Mouse (Mus musculus) frontal cortex, adult 2 months (tissue): ENCODE measurements at regions not wholly inside any gene's neighbourhood (a gene's known extent, or its start where the extent isn't known, plus 50 kb on each side); places are given as distances from the start of the nearest gene placed in this dataset.

Experiments used
- DNase-seq, 2 experiments: peaks; one replicate each; pipeline ENCODE4 v3.0.0; 2022; ENCODE audit warnings: low spot score in 1 of 2; ENCODE audit errors: extremely low spot score in 1 of 2

GRCm38 (mm10) chr17:73046985-73047384 is 60.8 kb upstream of the Lclat1 start:
- DNase-seq = no peak

DNA sequence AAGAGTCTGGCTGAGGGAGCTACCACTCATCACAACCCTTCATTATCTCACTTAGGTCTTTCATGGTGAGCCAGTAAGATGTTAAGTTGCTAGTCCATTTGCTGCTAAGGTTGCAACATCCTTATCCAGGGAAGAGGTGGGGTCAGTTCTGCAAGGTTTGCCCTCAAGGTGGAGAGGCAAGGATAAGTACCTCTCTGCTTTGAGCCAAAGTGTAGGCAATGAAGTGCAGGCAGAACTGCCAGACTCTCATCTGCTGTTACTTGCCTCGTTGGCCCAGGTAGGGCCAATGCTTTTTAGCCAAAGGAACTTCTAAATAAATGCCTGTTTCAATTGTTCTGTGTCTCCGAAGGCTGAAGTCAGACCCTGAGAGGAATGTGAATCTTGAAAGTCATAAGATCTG is 59.6 kb upstream of the Lclat1 start:
- DNase-seq = no peak

- no peak for DNase-seq
Measured at GRCm38 (mm10) chr17:73052956-73053355, 54.8 kb upstream of the Lclat1 start.

GRCm38 (mm10) chr17:73053479-73054215 is 54.1 kb upstream of the Lclat1 start:
- DNase-seq = no peak

DNA sequence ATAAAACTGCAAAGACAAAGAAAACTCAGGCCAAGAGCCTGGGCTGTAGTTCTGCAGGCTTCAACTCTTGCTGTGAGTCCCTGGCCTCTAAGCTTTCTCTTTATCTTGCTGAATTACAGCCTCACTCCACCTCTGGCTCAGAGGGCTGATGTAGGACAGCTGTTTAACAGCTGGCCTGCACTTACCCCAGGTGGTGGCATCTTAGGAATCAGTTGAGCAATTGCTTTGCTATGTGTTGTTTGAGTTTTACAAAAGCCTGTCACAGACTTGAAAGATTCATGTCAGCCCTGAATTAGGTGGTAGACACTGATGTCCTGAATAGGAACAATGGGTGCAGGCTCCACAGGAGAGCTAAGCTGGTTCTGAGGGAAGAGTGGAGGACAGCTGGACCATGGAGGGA is 53.6 kb upstream of the Lclat1 start:
- DNase-seq = no peak

GRCm38 (mm10) chr17:73055197-73055596 is 52.6 kb upstream of the Lclat1 start:
- no peak for DNase-seq

DNA sequence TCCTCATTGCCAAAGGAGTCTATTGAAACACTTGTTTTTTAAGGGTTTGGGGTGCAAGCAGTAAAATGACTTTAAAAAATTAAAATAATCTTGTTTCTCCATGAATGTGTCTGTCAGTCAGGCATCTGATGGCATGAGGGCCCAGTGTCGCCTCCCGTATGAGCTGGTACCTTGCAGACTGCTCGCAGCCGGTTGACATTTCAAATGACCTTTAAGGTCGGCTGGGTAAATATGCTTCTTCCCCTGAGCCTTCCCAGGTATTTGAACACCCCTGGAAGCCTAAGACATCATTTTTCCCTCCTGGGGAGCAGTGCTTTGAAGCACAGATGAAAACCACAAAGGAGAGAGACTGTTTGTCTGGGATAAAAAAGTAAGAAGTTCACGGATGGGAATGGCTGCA is 52.2 kb upstream of the Lclat1 start:
- DNase-seq = no peak

- no peak for DNase-seq
Measured at GRCm38 (mm10) chr17:73056616-73057015, 51.2 kb upstream of the Lclat1 start.
